Mouse (Mus musculus): ENCODE data around the gene Gon7.

Gene Gon7

DNA sequence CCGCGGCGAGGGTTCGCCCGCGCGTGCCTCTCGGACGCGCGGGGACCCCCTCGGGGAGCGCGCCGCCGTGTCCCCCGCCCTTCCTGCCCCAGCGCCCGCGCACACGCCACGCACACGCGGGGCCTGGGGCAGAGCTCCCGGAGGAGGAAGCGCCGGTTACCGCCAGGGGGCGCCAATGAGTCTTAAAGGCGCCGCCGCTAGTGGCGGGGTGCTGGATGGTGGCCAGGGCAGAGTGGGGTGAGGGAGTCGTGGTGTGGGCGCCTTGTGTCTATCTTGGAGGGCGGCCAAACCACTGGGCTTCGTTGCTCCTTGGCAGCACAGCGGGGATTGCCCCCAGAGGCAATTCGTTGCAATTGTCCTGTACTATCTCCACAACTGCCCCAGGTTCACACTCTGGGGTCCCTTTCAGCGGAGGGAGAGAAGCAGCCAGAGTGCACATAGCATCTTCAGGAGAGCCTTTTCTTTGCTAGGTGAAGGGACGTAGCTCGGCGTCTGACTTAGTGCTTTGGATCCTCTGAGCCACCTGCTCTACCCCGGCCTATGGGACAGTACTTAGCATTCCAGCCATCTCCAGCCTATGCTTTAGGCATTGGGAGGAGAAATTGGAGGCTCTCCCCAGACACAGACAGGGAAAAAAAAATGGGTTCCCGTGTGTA, 52.3 kb downstream of the Gon7 start:
- peak; percentile 90 to 97 for DNase-seq

DNA sequence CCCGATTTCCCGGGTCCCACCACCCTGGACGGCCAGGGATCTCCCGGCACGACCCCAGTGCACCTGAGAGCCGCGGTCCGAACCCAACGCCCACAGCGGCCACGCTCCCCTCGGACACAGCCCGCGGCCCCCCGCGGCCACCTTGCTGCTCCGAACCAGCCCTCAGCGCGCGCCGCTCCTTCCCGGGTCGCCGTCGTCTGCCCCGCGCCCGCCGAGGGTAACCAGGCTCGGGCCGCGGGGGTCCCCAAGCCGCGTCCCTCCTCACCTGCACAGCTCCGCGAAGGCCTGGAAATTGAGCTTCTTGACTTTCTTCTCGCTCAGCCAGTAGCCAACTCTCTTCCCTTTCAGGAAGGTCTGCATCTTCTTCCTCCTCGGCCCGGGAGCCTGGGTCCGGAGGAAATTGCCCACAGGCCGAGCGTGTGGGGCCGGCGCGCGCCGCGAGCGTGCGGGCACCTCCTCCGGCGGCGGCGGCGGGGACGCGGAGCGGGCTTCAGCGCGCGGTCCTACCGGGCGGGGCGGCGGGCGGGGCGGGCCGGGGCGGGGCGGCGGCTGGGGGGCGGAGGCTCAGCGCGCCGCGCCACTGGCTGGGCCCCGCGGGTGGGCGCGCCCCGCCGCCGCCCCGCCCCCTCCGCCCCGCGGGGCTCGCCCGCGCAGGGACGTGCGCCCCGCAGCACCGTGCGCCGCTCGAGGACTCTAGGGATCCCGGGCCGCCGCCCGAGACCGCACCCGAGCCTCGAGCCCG, 53.0 kb downstream of the Gon7 start, which contains the start of gene Itpk1:
Gene Itpk1 (minus strand): TSS at position 474 of the 742 bp plus-strand sequence.
- DNase-seq, result peak; percentile 69 to 82

DNA sequence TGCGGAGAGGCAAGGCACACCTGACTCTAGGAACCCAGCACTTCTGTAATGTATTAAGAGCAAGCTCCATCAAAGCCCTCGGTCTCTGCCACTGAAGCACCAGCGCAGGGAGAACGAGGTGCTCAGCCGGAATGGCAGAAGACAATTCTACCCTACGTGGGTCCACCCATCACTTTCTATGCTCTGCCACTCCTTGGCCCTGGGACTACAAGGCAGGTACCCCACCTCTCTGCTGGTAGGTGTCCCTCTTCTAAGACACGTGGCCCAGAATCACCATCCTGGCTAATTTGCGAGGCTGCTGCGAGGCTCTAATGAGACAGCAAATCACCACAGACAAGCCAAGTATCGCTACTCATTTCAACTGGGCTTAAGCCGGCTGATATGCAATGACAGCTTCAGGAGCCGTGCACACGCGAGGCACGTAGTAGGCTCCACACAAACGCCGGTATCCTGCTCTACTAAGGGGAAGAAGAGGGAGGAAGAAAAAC, 53.6 kb downstream of the Gon7 start:
- peak in 1 of 2 experiments; percentile 55 for DNase-seq

DNA sequence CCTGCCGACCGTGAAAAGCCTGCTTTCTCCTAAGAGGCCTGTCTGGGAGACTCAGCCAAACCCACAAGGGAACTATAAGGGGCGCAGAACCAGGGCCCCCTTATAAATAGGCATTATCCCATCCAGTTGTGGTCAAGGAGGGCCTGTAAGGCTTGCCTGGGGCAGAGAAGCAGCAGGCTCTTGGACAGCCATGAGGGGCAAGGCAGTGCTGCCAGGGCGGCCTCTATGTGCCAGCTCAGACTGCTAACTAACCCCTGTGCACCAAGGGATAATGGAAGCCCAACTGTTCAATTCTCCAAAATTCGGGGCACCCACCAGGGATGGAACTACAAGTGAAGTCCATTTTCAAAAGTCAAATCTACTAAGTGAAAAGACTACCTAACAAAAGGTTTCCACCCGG, 54.2 kb downstream of the Gon7 start:
- peak; percentile 57 to 64 for DNase-seq

All from cerebellum, adult 18-20 months (tissue).